Mouse (Mus musculus) embryonic facial prominence, embryonic 12.5 days (tissue): ENCODE data around the gene Cdc40. TPM values are rescaled to one million over a fixed set of nuclear protein-coding genes. Genes with fewer than 3 reads are reported as not detected.

ENCODE experiments used
- ATAC-seq: fragments of 200-750 bp; cut with Nextera tagmentation; 2 replicates; pipeline ENCODE4 v1.8.0; 2017; ENCODE audit not compliant: insufficient number of reproducible peaks, insufficient read depth, low FRiP score, low TSS enrichment
- H3K27ac ChIP-seq: fragments of 300-500 bp; sonication (generic); 2 replicates; pipeline ENCODE4 v1.5.1; 2016; ENCODE audit warnings: mild to moderate bottlenecking
- H3K27me3 ChIP-seq: fragments of 300-500 bp; sonication (generic); 2 replicates; pipeline ENCODE4 v1.6.1; 2016; ENCODE audit warnings: mild to moderate bottlenecking, moderate library complexity
- H3K36me3 ChIP-seq: fragments of 300-500 bp; sonication (generic); 2 replicates; pipeline ENCODE4 v1.6.1; 2016; ENCODE audit warnings: mild to moderate bottlenecking
- H3K4me1 ChIP-seq: fragments of 300-500 bp; sonication (generic); 2 replicates; pipeline ENCODE4 v1.6.1; 2016
- H3K4me2 ChIP-seq: fragments of 300-500 bp; sonication (generic); replicated peaks from 2 replicates; pipeline ENCODE4 v1.6.1; 2016; ENCODE audit warnings: mild to moderate bottlenecking, moderate library complexity
- H3K4me3 ChIP-seq: fragments of 300-500 bp; sonication (generic); 2 replicates; pipeline ENCODE4 v1.5.1; 2016; ENCODE audit warnings: mild to moderate bottlenecking
- H3K9ac ChIP-seq: fragments of 300-500 bp; sonication (generic); 2 replicates; pipeline ENCODE4 v1.6.1; 2016; ENCODE audit warnings: mild to moderate bottlenecking, moderate library complexity
- H3K9me3 ChIP-seq: fragments of 300-500 bp; sonication (generic); 2 replicates; pipeline ENCODE4 v1.6.1; 2016; ENCODE audit warnings: mild to moderate bottlenecking, moderate library complexity
- WGBS: fragments of 180-500 bp; shearing (Covaris S2); methylation state at CpG from one replicate; pipeline ENCODE4 v1.1.7; 2016; 5-methylcytosine and 5-hydroxymethylcytosine counted together
- polyA plus RNA-seq: library from polyadenylated mRNA; unstranded; fragments of >200 nt; fragmentation: Nextera tagmentation; extraction: Ambion mirVana; gene quantifications from 2 replicates; pipeline ENCODE4 v1.2.1, GENCODE M21; 2016

The Cdc40 gene
- polyA plus RNA-seq: 39.3 and 40.2 TPM in 2 replicates

DNA sequence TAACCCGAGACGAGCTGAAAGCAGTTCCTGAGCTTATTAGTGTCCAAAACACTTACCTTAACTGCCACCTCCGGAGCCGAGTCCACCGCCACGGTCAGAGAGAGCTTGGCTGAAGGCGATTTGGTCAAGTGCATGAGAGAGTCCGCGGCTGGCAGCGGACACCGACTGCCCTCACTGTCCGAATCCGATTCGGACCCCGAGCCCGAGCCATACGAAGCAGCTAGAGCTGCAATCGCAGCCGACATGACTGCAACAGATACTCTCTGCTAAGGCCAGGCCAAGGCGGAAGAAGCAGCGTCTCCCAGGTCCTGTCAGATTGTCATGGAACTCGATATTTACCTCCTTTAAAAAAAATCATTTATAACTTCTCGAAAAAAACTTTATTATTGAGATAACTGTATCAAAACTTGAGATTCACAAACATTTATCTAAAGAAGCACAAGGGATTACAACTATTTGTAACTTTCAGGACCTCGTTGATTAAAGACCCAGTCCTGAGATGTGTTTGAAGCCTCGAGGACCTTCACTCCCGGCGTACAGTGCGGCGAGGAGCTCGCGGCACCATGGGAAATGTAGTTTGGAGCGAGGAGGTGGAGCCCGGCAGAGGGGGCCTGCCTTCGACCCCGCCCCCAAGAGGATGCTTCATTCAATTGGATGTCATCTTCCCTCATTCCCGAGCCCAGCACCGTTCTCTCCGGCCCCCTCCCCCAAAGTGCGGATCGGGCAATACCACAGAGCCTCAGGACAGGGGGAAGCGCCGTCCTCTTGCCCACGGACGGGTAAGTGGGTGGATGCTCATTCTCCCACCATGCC, at the start of gene Cdc40, which contains the start of gene Wasf1:
Gene Cdc40 (minus strand): TSS at position 481 of the 813 bp plus-strand sequence.
Gene Wasf1 (plus strand): TSS at position 645 of the 813 bp plus-strand sequence.
- under 1% methylated on average over 44 of the region's 44 CpGs for WGBS
- Histone ChIP-seq H3K9me3 (no peaks in the 10 kb centered on the region), H3K4me2 (peak within 1 kb of the TSS; percentile 64), H3K36me3 (no peaks in the 10 kb centered on the region), H3K27me3 (no peaks in the 10 kb centered on the region), H3K4me3 (peak within 1 kb of the TSS; percentile 78), H3K9ac (peak within 1 kb of the TSS; percentile 90), H3K27ac (peak within 1 kb of the TSS; percentile 96), H3K4me1 (peaks cover 16% of the 10 kb centered on the region)
- peak; percentile 96 for ATAC-seq

DNA sequence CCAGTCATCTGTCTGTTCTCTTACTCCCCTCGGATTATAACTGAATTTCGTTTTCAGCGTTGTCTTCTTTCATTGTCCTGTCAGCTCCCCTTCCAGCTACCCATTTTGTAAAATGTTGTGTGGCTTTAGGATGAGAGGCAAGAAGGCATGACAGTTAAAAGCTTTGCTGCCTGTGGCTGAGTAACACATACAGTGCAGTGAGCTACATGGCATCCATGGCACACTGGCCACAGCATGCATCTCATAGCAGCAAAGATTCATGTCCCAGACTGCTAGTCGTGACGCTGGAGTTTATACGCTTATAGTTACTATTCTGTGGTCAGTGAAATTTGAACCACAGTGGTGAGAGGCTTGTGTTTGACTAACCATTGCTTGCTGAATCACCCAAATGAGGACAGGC, 36.4 kb upstream of the Cdc40 start:
- no peak overlapping the region for H3K4me3 ChIP-seq
- no peak for ATAC-seq
- 79% methylated on average over 6 of the region's 6 CpGs for WGBS
- no peak overlapping the region for H3K27ac ChIP-seq
- no peak overlapping the region for H3K4me2 ChIP-seq
- no peaks in the 10 kb centered on the region for H3K9me3 ChIP-seq
- H3K36me3 ChIP-seq: peaks cover 4% of the 10 kb centered on the region; the same call in 1 of the 2 replicates
- no peaks in the 10 kb centered on the region for H3K27me3 ChIP-seq
- no peak overlapping the region for H3K9ac ChIP-seq
- no peaks in the 10 kb centered on the region for H3K4me1 ChIP-seq

DNA sequence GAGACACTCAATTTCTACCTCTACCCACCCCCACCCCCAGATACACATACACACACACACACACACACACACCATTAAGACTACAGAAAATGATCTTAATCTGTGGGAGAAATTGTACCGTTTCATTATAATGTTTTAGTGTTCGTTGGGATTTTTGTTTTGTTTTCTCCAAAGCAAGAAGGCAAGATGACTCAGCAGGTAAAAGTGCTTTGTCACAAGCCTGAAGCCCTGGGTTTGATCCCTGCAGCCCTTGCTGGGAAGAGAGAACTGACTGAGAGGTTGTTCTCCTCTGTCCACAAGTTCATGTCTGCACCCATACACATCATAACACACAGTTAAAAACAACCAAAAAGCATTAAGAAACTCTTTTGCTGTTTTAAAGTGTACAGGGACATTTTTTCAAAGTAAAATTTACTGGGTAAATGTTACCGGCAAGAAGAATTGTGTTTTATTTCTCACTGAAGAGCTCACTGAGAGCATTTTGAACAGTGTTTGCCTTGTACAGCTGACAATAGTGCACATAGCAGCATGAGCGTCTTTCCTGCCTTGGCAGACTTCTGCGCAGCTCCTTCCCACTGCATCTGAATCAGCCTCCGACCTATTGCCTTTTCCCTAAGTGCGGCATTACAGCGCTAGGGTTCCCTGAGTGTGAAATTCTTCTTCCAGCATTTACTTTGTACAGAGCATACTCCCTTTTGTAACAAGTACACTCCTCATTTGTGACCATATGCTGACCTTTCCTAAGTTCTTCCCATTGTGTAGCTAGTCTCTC, 35.7 kb upstream of the Cdc40 start:
- Histone ChIP-seq H3K27ac (no peak overlapping the region), H3K9ac (no peak overlapping the region), H3K4me1 (no peaks in the 10 kb centered on the region), H3K27me3 (no peaks in the 10 kb centered on the region), H3K4me3 (no peak overlapping the region), H3K9me3 (no peaks in the 10 kb centered on the region), H3K4me2 (no peak overlapping the region), H3K36me3 (peaks cover 4% of the 10 kb centered on the region; the same call in 1 of the 2 replicates)
- no peak for ATAC-seq
- 88% methylated on average over 8 of the region's 8 CpGs for WGBS

DNA sequence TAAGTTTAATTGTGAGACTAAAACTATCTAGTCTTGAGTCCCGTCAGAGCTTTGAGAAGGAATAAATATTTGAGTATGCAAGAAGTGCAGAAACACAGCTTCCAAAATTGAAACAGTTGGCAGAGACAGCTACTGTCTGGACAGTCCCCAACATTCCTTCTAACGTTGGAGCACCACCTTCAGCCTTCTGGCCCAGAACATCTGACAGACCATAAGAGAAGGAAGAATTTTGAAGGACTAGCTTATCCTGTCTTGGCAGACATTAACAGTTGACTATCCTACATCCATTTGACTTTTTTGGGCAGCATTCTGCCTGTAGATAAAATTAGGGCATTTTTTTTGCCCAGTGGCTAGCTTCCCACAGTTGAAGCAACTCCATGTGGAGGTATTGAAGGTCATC, 32.1 kb upstream of the Cdc40 start:
- 88% methylated on average over 2 of the region's 2 CpGs for WGBS
- no peak overlapping the region for H3K9ac ChIP-seq
- H3K27me3 ChIP-seq: no peaks in the 10 kb centered on the region
- ATAC-seq: no peak
- no peaks in the 10 kb centered on the region for H3K9me3 ChIP-seq
- H3K4me2 ChIP-seq: no peak overlapping the region
- no peaks in the 10 kb centered on the region for H3K36me3 ChIP-seq
- no peak overlapping the region for H3K4me3 ChIP-seq
- no peaks in the 10 kb centered on the region for H3K4me1 ChIP-seq
- H3K27ac ChIP-seq: no peak overlapping the region

DNA sequence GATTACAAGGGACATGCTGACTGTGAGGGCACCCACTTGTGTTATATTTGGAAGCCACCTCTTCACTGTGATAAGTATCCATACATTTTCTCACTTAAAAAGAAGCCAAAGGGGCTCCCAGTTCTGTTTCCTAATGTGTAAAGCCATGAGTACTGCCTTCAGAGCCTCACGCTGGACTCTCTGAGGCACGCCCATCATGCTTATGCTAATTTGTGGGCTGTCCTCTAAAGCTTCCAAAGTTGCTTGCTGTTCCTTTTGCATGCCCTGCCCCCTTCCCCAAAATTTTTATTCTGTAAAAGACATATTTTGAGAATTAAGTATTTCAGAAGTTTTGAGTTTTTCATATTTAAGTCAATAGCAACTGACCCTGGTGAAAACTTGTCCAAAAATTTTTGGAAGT, 27.7 kb upstream of the Cdc40 start:
- Histone ChIP-seq H3K9me3 (no peaks in the 10 kb centered on the region), H3K9ac (no peak overlapping the region), H3K4me2 (no peak overlapping the region), H3K27ac (no peak overlapping the region), H3K4me3 (no peak overlapping the region), H3K36me3 (no peaks in the 10 kb centered on the region), H3K4me1 (no peaks in the 10 kb centered on the region), H3K27me3 (no peaks in the 10 kb centered on the region)
- no peak for ATAC-seq
- WGBS: 79% methylated on average over 2 of the region's 2 CpGs

GRCm38 (mm10) chr10:40908580-40908979, 25.5 kb upstream of the Cdc40 start:
- no peaks in the 10 kb centered on the region for H3K27me3 ChIP-seq
- no peaks in the 10 kb centered on the region for H3K36me3 ChIP-seq
- no peaks in the 10 kb centered on the region for H3K4me1 ChIP-seq
- H3K4me3 ChIP-seq: no peak overlapping the region
- no peaks in the 10 kb centered on the region for H3K9me3 ChIP-seq
- no peak for ATAC-seq
- H3K9ac ChIP-seq: no peak overlapping the region
- WGBS: 37% methylated on average over 2 of the region's 2 CpGs
- no peak overlapping the region for H3K27ac ChIP-seq
- H3K4me2 ChIP-seq: no peak overlapping the region

DNA sequence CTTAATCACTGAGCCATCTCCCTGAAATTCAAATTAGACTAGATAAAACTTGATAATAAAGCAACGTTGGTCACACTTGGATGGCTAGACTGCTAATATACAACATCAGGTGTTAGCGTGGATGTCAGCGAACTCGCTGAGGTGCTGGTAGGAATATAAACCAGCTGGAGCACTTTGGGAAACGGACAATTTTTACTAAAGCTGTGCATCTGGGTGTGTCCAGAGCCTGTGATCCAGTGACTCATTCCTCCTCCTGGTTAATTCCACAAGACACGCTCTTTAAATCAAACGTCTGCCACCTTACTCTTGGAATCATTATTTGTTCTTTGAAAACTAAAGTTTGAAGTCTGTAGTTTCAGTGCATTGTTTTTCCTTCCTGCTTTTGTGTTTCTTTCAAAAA, 23.7 kb upstream of the Cdc40 start:
- H3K36me3 ChIP-seq: no peaks in the 10 kb centered on the region
- H3K9me3 ChIP-seq: no peaks in the 10 kb centered on the region
- no peaks in the 10 kb centered on the region for H3K27me3 ChIP-seq
- H3K4me1 ChIP-seq: no peaks in the 10 kb centered on the region
- no peak overlapping the region for H3K27ac ChIP-seq
- ATAC-seq: no peak
- no peak overlapping the region for H3K9ac ChIP-seq
- 74% methylated on average over 7 of the region's 7 CpGs for WGBS
- H3K4me3 ChIP-seq: no peak overlapping the region
- H3K4me2 ChIP-seq: no peak overlapping the region

DNA sequence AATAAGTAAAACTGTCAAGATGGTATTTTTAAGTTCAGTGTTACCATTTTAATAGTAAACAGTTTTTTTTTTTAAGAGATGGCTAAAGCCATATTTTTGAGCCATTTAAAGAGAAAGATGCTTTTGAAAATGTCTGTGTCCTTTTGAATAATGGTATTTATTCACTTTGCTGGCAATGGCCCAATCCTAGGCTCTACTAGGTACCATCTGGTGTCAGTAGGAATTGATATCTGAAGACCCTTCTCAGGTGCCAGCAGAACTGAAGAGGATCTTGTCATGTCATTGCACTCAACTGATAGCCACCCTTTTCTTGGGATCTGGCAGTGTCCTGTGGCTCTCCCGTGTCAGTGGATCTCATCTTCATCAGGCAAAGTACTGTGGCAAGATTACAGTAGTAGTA, 23.0 kb upstream of the Cdc40 start:
- Histone ChIP-seq H3K27me3 (no peaks in the 10 kb centered on the region), H3K36me3 (no peaks in the 10 kb centered on the region), H3K9me3 (no peaks in the 10 kb centered on the region), H3K27ac (no peak overlapping the region), H3K4me3 (no peak overlapping the region), H3K4me2 (no peak overlapping the region), H3K9ac (no peak overlapping the region), H3K4me1 (no peaks in the 10 kb centered on the region)
- ATAC-seq: no peak
- 81% methylated on average over 1 of the region's 1 CpGs for WGBS

DNA sequence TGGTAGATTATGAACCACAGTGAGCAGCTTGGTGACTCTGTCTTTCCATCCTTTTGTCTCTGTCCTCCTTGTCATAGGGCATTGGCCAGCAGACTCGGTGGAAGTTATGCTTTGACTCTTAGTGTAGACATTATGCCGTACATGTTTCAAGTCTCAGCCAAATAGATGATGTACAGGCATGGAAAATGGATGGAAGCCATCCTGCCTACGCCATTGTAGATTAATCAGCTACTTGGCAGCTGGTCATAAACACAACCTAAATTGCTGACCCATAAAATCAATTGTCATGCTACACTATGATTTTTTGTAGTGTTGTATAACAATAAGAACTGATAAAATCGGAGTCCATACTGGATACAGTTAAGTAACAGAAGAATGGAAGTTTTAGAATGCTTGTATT, 18.7 kb upstream of the Cdc40 start:
- H3K4me1 ChIP-seq: peaks cover 1% of the 10 kb centered on the region; the same call in 1 of the 2 replicates
- H3K9ac ChIP-seq: no peak overlapping the region
- H3K9me3 ChIP-seq: no peaks in the 10 kb centered on the region
- ATAC-seq: no peak
- no peak overlapping the region for H3K4me2 ChIP-seq
- H3K27ac ChIP-seq: no peak overlapping the region
- no peak overlapping the region for H3K4me3 ChIP-seq
- 81% methylated on average over 4 of the region's 4 CpGs for WGBS
- no peaks in the 10 kb centered on the region for H3K27me3 ChIP-seq
- no peaks in the 10 kb centered on the region for H3K36me3 ChIP-seq

DNA sequence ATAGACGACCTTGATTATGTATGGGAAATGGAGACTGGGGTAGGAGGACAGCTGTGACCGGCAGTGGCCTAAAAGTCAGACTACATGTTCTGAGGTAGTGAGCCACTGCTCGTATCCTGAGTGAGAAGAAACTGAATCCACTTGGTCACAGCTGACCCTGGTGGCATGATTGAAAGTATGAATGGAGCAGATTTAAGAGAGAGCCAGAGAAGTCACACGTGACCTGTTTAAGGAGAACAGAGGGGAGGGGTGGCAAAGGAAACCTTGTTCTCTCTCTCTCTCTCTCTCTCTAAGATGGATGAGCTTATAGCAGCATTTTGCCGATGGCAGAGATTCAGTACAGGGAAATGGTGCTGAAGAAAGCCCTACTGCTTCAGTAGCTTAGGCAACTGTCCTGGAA, 13.5 kb upstream of the Cdc40 start:
- H3K9me3 ChIP-seq: no peaks in the 10 kb centered on the region
- no peak overlapping the region for H3K9ac ChIP-seq
- no peak overlapping the region for H3K4me3 ChIP-seq
- no peak overlapping the region for H3K27ac ChIP-seq
- no peaks in the 10 kb centered on the region for H3K36me3 ChIP-seq
- 55% methylated on average over 5 of the region's 5 CpGs for WGBS
- no peak overlapping the region for H3K4me2 ChIP-seq
- peaks cover 10% of the 10 kb centered on the region for H3K4me1 ChIP-seq
- ATAC-seq: no peak
- H3K27me3 ChIP-seq: no peaks in the 10 kb centered on the region

- Histone ChIP-seq H3K4me2 (no peak overlapping the region), H3K4me1 (peaks cover 10% of the 10 kb centered on the region), H3K27me3 (no peaks in the 10 kb centered on the region), H3K36me3 (no peaks in the 10 kb centered on the region), H3K4me3 (no peak overlapping the region), H3K9ac (no peak overlapping the region), H3K9me3 (no peaks in the 10 kb centered on the region), H3K27ac (no peak overlapping the region)
- WGBS: 91% methylated on average over 12 of the region's 12 CpGs
- ATAC-seq: no peak
Measured at GRCm38 (mm10) chr10:40895765-40896164, 12.7 kb upstream of the Cdc40 start.

- ATAC-seq: no peak
- 84% methylated on average over 4 of the region's 4 CpGs for whole genome bisulfite sequencing
- Histone ChIP-seq H3K9ac (no peak overlapping the region), H3K27ac (no peak overlapping the region), H3K4me3 (no peak overlapping the region), H3K4me2 (no peak overlapping the region), H3K9me3 (no peaks in the 10 kb centered on the region), H3K36me3 (no peaks in the 10 kb centered on the region), H3K27me3 (no peaks in the 10 kb centered on the region), H3K4me1 (no peaks in the 10 kb centered on the region)
Measured at GRCm38 (mm10) chr10:40889146-40889545, 6.0 kb upstream of the Cdc40 start.
